Mouse (Mus musculus): Measurements from ENCODE around the gene Jmjd8.

Jmjd8 gene

DNA sequence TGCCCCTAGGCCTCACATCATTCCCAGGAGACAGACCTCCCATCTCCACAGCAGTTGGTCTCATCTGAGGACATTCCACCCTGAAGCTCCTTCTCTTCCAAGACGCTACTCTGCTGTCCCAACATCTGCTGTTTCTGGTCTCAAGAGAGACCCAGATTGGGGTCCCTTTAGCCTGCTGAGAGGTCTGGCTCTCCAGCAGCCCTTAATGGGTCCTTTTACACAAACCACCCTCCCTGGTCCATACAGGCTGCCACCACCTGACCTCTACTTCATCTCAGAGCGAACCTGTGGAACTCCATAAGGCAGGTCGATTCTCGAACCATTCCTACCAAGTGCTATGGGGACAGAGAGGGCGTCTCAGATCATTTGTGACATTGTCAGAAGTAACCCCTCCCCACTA is 20.6 kb upstream of the Jmjd8 start:
- DNase-seq (ENCODE audit: extremely low spot score, low read depth, low spot score) = no peak

DNA sequence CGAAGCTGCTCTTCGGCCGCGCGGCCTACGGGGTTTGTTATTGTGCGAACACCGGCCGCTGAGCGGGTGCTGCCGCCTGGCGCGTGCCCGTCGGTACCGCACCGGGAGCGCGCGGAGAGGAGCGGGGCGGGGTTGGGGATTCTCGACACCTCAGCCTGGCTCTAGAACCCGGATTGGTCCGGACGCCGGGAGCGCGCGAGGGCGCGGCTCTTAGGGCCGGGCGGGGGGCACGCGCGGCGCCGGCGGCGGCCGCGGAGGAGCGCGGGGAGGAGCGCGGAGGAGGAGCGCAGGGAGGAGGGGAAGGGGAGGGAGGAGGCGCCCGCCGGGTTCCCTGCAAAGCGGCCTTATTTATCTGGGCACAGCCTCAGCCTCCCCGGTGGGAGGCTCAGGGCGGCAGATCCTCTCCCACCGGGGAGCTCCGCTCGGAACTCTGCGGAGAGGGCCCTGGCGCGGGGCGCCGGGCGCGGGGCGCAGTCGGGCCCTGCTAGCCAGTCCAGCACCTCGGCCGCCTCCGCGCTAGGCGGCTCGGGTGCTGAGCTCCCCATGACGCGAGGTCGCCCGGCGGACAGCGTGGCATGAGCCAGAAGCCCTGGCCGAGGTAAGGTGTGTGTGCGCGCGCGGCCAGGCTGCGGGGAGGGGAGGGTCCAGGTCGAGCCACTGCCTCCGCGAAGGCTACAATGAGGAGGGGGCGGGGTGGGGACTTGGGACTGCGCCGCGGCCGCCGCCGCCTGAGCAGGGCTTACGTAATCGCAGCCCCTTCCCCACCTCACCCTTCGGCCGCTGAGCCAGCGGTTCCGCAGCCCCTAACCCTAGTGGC is 19.7 kb upstream of the Jmjd8 start, which contains the start of gene Fbxl16:
Gene Fbxl16, plus strand, starts transcription at position 297 of the 817 bp plus-strand sequence.
- no peak for DNase-seq (ENCODE audit: extremely low spot score, low read depth, low spot score)

DNA sequence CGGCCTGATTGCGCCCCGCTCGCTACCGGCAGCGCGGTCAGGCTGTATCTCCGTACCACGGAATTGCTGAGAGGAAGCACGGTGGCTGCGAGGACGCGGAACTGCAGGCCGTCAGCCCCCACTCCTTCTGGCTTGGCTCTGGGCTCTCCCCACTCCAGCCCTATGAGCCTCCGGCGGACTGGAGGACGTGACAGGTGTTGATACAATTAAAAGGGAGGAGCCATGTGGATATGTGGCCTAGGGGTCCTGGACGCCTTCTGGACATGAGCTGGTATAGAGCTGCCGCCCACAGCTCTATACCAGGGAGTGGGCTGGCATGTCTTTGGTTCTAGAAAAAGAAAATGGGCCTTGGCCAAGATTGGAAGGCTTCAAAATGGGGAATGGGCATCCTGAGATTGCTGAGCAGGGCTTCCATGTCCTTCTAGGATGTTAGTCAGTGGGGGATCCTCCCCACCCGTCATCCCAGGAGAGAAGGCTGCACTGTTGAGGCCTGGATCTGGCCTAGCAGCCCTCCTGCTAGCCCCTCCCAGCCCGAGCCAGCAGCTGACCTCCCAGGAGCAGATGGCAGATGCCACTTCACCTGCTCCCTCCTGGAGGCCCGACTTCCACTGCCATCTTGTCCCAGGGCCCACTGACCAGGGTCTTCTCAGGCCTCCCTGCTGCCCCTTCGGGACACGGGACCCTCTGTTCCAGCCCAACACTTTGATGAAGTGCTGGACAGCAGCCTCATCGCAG is 18.9 kb upstream of the Jmjd8 start:
- no peak for DNase-seq (ENCODE audit: extremely low spot score, low read depth, low spot score)

GRCm38 (mm10) chr17:25810890-25811289 is 17.8 kb upstream of the Jmjd8 start:
- DNase-seq (ENCODE audit: extremely low spot score, low read depth, low spot score) = no peak

GRCm38 (mm10) chr17:25813471-25813870 is 15.2 kb upstream of the Jmjd8 start:
- no peak for DNase-seq (ENCODE audit: extremely low spot score, low read depth, low spot score)

DNA sequence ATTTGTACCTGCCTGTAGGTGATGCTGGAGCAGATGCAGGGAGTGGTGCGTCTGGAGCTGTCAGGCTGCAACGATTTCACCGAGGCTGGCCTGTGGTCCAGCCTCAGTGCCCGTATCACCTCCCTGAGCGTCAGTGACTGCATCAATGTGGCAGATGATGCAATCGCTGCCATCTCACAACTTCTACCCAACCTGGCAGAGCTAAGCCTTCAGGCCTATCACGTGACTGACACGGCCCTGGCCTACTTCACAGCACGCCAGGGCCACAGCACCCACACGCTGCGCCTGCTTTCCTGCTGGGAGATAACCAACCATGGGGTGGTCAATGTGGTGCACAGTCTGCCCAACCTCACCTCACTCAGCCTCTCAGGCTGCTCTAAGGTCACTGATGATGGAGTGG is 11.0 kb upstream of the Jmjd8 start:
- no peak for DNase-seq (ENCODE audit: extremely low spot score, low read depth, low spot score)

DNA sequence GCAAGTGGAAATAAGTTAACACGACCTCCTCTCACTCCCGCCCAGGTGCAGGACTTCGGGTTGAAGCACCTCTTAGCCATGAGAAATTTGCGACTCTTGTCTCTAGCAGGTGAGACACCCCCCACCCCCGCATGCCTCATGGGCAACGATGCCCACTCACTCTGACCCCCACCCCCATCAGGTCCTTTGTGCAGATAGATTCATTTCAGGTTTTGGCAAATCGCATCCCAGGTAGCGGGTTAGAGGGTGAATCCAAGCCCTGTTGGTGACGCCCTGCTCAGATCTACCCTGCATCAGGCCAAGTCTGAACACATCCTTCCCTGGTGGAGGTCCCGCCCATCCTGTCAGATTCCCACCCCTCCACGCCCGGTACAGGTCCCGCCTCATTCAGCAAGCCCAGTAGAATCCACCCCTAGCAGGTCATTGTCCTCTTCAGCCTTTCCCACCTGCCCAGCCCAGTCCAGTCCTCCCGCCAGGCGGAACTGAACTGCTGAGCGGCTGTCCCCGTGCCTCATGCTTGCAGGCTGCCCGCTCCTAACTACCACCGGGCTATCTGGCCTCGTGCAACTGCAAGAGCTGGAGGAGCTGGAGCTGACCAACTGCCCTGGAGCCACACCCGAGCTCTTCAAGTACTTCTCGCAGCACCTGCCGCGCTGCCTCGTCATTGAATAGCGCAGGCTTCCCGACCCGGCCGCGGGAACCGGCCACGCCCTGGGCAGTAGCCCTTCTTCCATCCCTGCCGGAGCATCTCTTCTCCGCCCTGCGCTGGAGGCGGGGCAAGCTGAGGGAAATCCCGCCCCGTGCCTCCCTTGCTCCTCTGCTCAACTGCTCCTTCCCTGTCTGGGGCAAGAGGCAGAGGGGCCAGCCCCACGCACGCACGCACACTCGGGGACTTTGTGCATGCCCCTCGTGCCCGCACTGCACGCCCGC is 9.6 kb upstream of the Jmjd8 start:
- DNase-seq (ENCODE audit: extremely low spot score, low read depth, low spot score) = no peak

GRCm38 (mm10) chr17:25823452-25823851 is 5.2 kb upstream of the Jmjd8 start, which contains the start of gene Wdr24:
Gene Wdr24 (plus strand): TSS chr17:25823627.
- DNase-seq (ENCODE audit: extremely low spot score, low read depth, low spot score) = peak; percentile 77

GRCm38 (mm10) chr17:25824362-25825142 is 4.1 kb upstream of the Jmjd8 start:
- no peak for DNase-seq (ENCODE audit: extremely low spot score, low read depth, low spot score)

- no peak for DNase-seq (ENCODE audit: extremely low spot score, low read depth, low spot score)
These were observed 3.4 kb upstream of the Jmjd8 start for GRCm38 (mm10) chr17:25825311-25825710.

DNA sequence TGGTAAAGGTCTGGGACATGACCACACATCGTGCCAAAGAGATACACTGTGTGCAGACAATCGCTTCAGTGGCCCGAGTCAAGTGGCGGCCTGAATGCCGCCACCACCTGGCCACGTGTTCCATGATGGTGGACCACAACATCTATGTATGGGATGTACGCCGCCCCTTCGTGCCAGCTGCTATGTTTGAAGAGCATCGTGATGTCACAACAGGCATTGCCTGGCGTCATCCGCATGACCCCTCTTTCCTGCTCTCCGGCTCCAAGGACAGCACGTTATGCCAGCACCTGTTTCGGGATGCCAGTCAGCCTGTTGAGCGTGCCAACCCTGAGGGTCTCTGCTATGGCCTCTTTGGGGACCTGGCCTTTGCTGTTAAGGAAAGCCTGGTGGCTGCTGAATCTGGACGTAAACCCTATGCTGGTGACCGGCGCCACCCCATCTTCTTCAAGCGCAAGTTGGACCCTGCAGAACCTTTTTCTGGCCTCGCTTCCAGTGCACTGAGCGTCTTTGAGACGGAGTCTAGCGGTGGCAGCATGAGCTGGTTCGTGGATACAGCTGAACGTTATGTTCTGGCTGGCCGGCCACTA is 2.6 kb upstream of the Jmjd8 start:
- no peak for DNase-seq (ENCODE audit: extremely low spot score, low read depth, low spot score)

DNA sequence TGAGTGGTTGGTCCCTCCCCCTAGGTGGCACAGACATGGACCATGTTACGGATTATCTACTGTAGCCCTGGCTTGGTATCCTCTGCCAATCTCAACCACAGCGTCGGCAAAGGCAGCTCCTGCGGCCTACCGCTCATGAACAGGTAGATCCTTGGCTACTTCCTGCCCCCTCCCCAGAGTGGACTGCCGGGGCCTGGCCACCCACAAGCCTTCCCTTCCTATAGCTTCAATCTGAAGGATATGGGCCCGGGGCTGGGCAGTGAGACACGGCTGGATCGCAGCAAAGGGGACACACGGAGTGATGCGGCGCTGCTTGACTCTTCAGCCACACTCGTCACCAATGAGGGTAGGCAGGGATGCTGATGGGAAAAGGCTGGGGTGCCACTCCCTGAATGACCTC is 1.7 kb upstream of the Jmjd8 start:
- no peak for DNase-seq (ENCODE audit: extremely low spot score, low read depth, low spot score)

- no peak for DNase-seq (ENCODE audit: extremely low spot score, low read depth, low spot score)
These were observed 983 bp upstream of the Jmjd8 start for GRCm38 (mm10) chr17:25827546-25828222.

GRCm38 (mm10) chr17:25828223-25828594 is 458 bp upstream of the Jmjd8 start:
- DNase-seq (ENCODE audit: extremely low spot score, low read depth, low spot score) = no peak

- no peak for DNase-seq (ENCODE audit: extremely low spot score, low read depth, low spot score)
These were observed 921 bp downstream of the Jmjd8 start for GRCm38 (mm10) chr17:25829558-25830017.

DNA sequence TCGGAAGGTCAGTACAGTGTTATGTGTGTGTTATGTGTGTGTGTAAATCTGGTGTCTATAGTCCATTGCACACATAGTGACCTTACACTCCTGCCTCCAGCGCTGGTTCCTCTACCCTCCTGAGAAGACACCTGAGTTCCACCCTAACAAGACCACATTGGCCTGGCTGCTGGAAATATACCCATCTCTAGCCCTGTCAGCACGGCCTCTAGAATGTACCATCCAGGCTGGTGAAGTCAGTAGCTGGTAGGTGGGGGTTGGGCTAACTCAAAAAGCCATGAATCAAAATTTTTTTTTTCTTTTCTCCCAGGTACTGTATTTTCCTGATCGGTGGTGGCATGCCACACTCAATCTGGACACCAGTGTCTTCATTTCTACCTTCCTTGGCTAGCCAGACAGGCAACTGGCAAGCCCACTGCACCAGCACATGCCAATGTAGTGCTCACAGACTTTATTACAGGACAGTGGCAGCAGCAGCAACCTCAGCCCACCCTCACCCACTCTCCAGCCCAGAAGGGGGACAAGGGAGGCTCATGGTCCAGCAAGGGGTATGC is 1.6 kb downstream of the Jmjd8 start:
- DNase-seq (ENCODE audit: extremely low spot score, low read depth, low spot score) = no peak

GRCm38 (mm10) chr17:25830806-25831431 is 2.3 kb downstream of the Jmjd8 start:
- DNase-seq (ENCODE audit: extremely low spot score, low read depth, low spot score) = no peak

DNA sequence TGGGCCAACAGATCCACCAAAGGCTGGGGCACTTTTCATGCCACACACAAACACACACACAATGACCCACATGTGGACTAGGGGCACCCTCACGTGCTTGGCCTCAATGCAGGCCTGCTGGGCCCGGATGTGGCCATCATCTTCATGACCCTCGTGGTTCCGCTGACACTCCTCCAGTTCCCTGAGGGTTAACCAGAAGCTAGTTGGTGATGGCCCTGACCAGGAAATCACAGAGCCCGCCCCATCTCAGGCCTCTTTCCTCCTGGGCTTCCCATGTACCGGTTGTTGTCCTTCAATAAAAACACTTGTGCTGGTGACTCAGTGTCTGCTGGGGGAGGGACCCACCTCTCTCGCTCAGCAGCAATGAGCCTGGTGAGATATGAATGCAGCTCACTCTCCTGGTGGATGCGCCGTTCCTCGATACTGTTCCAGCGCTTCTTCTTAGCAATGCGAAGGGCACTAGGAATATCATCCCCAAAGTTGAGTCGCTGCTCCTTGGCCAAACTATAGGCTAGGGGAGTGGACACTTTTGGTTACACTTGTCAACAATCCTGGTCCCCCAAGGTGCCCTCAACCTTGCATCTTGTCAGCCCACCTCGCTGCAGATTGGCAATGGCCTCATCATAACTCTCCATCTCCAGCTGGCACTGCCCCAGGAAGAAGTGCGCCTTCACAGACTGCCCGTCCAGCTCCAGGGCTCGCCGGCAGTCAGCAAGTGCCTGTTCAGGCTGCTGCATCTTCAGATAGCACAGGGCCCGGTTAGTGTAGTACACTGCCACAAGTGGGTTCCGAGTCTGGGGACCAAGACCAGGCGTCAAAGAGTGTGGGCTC is 3.0 kb downstream of the Jmjd8 start:
- DNase-seq (ENCODE audit: extremely low spot score, low read depth, low spot score) = no peak
